Mouse (Mus musculus): ENCODE measurements at regions not wholly inside any gene's neighbourhood (a gene's known extent, or its start where the extent isn't known, plus 50 kb on each side); places are given as distances from the start of the nearest gene placed in this dataset.

- no peak for TF ChIP-seq CTCF (conservative IDR thresholded peaks at IDR 0.05; ENCODE audit: low read length)
- no peak for TF ChIP-seq POU5F1 (IDR thresholded peaks at IDR 0.05; ENCODE audit: borderline replicate concordance, low read length)
Measured at GRCm38 (mm10) chr6:81738466-81738865, 185.0 kb upstream of the Gcfc2 start.
